Mouse (Mus musculus) ES-E14 (cell line): ENCODE measurements around the gene Bckdk.

ENCODE experiments used
- CHD2 ChIP-seq: IDR thresholded peaks from 2 replicates; pipeline ENCODE4 v1.6.1; 2014; ENCODE audit warnings: mild to moderate bottlenecking, low read depth, low read length, inconsistent platforms
- ZNF384 ChIP-seq: IDR thresholded peaks from 2 replicates; pipeline ENCODE4 v1.6.1; 2012; ENCODE audit warnings: low read depth, low read length, inconsistent platforms

GRCm38 (mm10) chr7:127875627-127876001 is 28.3 kb upstream of the Bckdk start:
- TF ChIP-seq ZNF384 (no peak), CHD2 (no peak)
